Mouse (Mus musculus): ENCODE data around the gene Adamts2.

Gene Adamts2

GRCm38 (mm10) chr11:50671376-50671775, 69.5 kb downstream of the Adamts2 start:
- no peak for DNase-seq (ENCODE audit: low spot score in 2 of 2)

- no peak for DNase-seq (ENCODE audit: low spot score in 2 of 2)
These were observed 70.0 kb downstream of the Adamts2 start for GRCm38 (mm10) chr11:50671820-50672310.

- no peak for DNase-seq (ENCODE audit: low spot score in 2 of 2)
These were observed 71.0 kb downstream of the Adamts2 start for GRCm38 (mm10) chr11:50672866-50673265.

GRCm38 (mm10) chr11:50673525-50674250, 71.8 kb downstream of the Adamts2 start:
- DNase-seq (ENCODE audit: low spot score in 2 of 2): no peak

GRCm38 (mm10) chr11:50674390-50674789, 72.5 kb downstream of the Adamts2 start:
- DNase-seq (ENCODE audit: low spot score in 2 of 2): no peak

GRCm38 (mm10) chr11:50678650-50679049, 76.8 kb downstream of the Adamts2 start:
- no peak for DNase-seq (ENCODE audit: low spot score in 2 of 2)

- DNase-seq (ENCODE audit: low spot score in 2 of 2): no peak
These were observed 80.1 kb downstream of the Adamts2 start for GRCm38 (mm10) chr11:50681940-50682339.

- no peak for DNase-seq (ENCODE audit: low spot score in 2 of 2)
These were observed 81.9 kb downstream of the Adamts2 start for GRCm38 (mm10) chr11:50683821-50684220.

- no peak for DNase-seq (ENCODE audit: low spot score in 2 of 2)
These were observed 86.7 kb downstream of the Adamts2 start for GRCm38 (mm10) chr11:50688584-50688983.

GRCm38 (mm10) chr11:50689672-50690071, 87.8 kb downstream of the Adamts2 start:
- DNase-seq (ENCODE audit: low spot score in 2 of 2): no peak

- no peak for DNase-seq (ENCODE audit: low spot score in 2 of 2)
These were observed 98.1 kb downstream of the Adamts2 start for GRCm38 (mm10) chr11:50699971-50700370.

- no peak for DNase-seq (ENCODE audit: low spot score in 2 of 2)
These were observed 98.6 kb downstream of the Adamts2 start for GRCm38 (mm10) chr11:50700496-50700895.

- no peak for DNase-seq (ENCODE audit: low spot score in 2 of 2)
These were observed 101.5 kb downstream of the Adamts2 start for GRCm38 (mm10) chr11:50703397-50703796.

GRCm38 (mm10) chr11:50704511-50704910, 102.6 kb downstream of the Adamts2 start:
- DNase-seq (ENCODE audit: low spot score in 2 of 2): no peak

- no peak for DNase-seq (ENCODE audit: low spot score in 2 of 2)
These were observed 105.4 kb downstream of the Adamts2 start for GRCm38 (mm10) chr11:50707259-50707658.

- no peak for DNase-seq (ENCODE audit: low spot score in 2 of 2)
These were observed 111.8 kb downstream of the Adamts2 start for GRCm38 (mm10) chr11:50713610-50714202.

- DNase-seq (ENCODE audit: low spot score in 2 of 2): no peak
These were observed 113.2 kb downstream of the Adamts2 start for GRCm38 (mm10) chr11:50715091-50715490.

GRCm38 (mm10) chr11:50717381-50717897, 115.6 kb downstream of the Adamts2 start:
- peak; percentile 9 to 14 for DNase-seq (ENCODE audit: low spot score in 2 of 2)

- DNase-seq (ENCODE audit: low spot score in 2 of 2): no peak
These were observed 117.0 kb downstream of the Adamts2 start for GRCm38 (mm10) chr11:50718862-50719261.

GRCm38 (mm10) chr11:50720421-50720820, 118.5 kb downstream of the Adamts2 start:
- DNase-seq (ENCODE audit: low spot score in 2 of 2): no peak

- DNase-seq (ENCODE audit: low spot score in 2 of 2): no peak
These were observed 119.1 kb downstream of the Adamts2 start for GRCm38 (mm10) chr11:50720856-50721550.

- DNase-seq (ENCODE audit: low spot score in 2 of 2): no peak
These were observed 123.7 kb downstream of the Adamts2 start for GRCm38 (mm10) chr11:50725595-50725994.

Data from frontal cortex, postnatal 36 days (tissue).